Mouse (Mus musculus) adrenal gland, postnatal 36 days (tissue): Measurements from ENCODE around the gene Pla2g16. TPM values are rescaled to one million over a fixed set of nuclear protein-coding genes. Genes with fewer than 3 reads are reported as not detected.

ENCODE experiments used
- DNase-seq, 2 experiments: peaks; one replicate each; pipeline ENCODE4 v3.0.0; 2021; ENCODE audit warnings: mixed read lengths in 1 of 2
- total RNA-seq, 2 experiments: library from RNA; stranded (reverse); gene quantifications; 2 replicates each; pipeline ENCODE4 v1.2.3; 2021

Pla2g16 gene
- total RNA-seq, 2 experiments from 2014 or later = 54.2 to 78.7 TPM

DNA sequence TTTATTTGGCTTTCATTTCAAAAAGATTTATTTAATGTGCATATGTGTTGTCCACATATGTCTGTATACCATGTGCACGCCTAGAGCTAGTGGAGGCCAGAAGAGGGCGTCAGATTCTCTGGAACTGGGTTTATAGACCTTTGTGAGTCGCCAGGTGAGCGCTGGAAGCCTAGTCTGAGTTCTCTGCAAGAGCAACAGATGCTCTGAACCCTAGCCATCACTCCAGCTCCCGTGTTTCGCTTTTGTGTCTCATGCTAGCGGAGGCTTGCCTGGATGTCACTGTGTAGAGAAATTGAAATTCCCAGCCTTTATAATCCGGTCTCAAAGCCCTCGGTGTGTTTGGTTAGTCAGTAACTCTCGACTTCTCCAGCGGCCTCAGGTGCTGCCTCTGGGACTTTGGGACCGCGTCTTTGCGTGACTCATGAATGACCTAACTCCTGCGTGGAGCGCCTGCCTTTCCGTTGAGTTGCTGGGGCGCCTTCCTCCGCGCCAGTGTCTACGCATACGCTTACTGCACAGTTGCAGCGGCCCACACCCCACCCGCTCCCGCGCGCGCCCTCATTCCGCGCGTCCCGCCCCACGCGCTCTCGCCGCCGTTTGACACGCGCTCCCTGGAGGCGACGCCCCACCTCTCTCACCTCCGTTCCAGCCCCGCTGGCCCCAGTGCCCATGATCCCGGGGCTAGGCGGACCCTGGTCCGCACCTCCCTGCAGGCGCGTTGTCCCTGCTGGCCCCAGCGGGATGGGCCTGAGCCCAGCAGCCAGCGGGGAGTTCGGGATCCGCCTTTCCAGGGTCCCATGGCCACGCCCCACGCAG, 54.9 kb downstream of the Pla2g16 start, which contains the start of gene Hrasls5:
TSS of gene Hrasls5 (plus strand) at position 600 of the 816 bp plus-strand sequence.
- peak; percentile 52 to 60 for DNase-seq

DNA sequence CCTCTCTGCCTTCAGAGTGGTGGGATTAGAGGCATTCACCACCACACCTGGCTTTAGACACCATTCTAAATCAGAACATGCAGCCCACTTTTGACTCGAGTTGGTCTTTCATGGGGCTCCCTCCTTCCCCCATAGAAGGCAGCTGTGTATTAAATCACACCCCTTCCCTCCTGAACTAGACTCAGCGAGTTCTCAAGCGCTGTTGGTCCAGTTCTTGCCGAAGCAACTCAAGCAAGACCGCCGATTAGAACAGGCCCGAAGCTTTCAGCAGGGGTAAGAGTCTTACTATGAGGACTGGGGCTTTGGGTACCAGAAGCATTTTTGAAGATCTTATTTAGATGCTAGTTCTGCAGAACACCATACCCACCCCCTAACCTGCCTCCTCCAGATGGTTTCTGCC, 55.9 kb downstream of the Pla2g16 start:
- DNase-seq = no peak

DNA sequence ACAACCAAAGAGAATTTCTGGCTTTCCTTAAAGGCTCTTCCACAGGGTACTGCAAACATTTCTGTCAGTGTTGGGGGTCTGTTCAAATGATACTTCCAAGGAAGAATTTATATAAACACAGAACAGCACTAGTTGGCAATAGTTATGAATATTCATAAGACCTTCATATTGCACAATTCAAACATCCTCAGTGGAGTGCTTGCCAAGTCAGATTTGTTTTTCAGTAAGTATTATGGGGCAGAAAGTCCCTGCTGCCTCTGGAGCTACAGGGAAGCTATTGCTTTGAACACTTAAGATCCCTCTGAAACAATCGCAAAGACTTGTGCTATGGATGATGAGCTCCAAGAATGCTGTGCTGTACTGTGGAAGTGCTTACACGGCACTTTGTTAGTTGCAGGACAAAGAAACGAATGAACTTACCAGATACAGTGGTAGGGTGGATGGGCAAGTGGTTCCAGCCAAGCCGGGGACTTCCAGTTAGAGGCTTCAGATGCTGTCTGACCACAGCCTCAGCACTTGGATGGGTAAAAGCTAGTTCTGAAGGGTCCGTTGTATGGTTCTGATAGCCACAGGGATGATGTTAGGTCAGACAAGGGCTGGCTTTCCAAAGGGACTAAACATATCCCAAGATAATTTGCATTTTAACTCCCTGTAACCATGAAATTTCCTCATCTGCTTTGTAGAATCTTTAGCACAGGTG, 59.1 kb downstream of the Pla2g16 start:
- no peak for DNase-seq

DNA sequence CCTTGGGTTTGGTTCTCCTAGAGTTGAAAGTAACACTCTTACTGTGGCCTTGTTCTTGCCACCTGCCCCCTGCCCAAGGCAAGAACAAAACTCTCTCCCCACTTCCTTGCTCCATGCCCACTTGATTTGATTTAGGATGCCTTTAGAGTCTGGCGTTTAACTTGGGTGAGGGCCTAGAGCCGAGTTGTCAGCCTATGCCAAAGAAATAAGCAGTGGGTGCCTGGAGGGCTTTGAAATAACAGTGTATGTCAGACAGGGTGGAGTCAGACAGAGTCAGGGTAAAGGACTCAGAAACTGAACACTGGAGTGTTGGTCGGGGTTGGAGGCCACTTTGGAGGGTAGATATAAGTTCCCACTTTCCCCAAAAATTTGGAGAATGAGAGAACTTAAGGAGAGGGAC, 59.8 kb downstream of the Pla2g16 start:
- DNase-seq = no peak

DNA sequence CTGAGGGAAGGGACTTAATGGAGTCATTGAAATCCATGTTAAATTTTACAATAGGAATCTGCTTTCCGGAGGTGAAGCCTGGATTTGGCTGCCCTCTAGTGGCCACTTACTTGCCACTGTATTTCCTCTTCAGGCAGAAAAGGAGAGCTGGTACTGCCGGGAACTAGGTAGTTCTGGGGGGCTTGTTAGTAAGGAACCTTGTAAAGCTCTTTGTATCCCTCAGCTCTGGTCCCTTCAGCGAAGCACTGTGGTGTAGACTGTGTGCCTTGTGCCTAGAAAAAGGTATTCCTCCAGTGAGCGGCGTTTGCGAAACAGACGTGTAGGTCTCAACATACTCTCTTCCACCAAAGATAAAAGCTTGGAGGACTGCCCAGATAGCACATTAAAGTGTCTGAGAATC, 60.4 kb downstream of the Pla2g16 start:
- peak; percentile 53 to 76 for DNase-seq

DNA sequence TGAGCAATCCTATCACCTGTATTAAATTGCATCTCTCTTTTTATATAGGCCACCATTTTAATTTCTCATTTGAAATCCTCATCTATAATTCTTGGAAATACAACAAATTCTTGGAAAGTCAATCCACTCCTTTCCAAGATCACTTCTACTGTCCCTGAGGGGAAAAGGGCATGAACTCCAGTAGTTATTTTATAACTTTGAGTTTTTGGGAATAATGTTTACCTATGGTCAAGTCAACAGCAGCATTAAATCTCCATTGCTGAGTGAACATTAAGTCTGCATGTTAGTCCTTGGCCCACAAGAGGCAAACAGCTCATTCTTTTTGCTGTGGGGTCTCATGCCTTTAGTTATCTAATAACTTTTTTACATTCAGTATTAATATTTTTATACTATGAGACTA, 75.8 kb downstream of the Pla2g16 start:
- DNase-seq = no peak

DNA sequence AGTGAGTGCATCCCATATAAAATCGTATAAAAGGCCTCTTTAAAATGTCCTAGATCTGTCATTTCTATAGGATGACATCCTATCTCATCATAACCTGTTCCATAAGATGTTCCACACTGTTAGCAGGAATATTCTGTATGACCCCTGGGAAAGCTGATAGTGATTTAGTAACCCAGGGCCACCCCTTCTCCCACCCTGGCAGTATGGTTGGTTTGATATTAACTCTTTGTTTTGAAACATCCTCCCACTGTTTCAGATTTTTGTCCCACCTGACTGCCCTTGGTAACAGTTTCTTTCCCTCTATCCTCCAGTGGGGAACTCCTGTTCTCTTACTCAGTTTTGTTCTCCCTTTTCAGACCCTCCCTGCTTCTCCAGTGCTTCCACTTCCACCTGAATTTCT, 76.5 kb downstream of the Pla2g16 start:
- DNase-seq = no peak

Other genes starting within 250 kb of the Pla2g16 start
- gene Mark2, start 215.6 kb upstream of the Pla2g16 start, total RNA-seq = 10 to 100 TPM; 71.9 to 76.4 TPM
- 10 to 100 TPM; 20.4 to 23.8 TPM for gene Spindoc, start 174.5 kb upstream of the Pla2g16 start, total RNA-seq
- 10 to 100 TPM; 22.0 to 23.7 TPM for gene 2700081O15Rik, start 139.8 kb upstream of the Pla2g16 start, total RNA-seq
- gene Rtn3, start 74.2 kb upstream of the Pla2g16 start, total RNA-seq = 100 to 1,000 TPM; 138 to 141 TPM
- 100 to 1,000 TPM in 1 of 2 experiments, 10 to 100 TPM in 1; 98.3 to 159 TPM for gene Atl3, start 63.4 kb upstream of the Pla2g16 start, total RNA-seq
- gene Lgals12, start 49.7 kb downstream of the Pla2g16 start, total RNA-seq = 10 to 100 TPM; 21.0 to 38.8 TPM
- under 1 TPM; 0.26 to 0.70 TPM for gene Hrasls5, start 55.1 kb downstream of the Pla2g16 start, total RNA-seq
- not detected for gene Slc22a19, start 153.9 kb downstream of the Pla2g16 start, total RNA-seq
- not detected for gene Slc22a26, start 245.2 kb downstream of the Pla2g16 start, total RNA-seq